Mouse (Mus musculus) G1E (cell line): Measurements from ENCODE around the gene Trim45. TPM values are rescaled to one million over a fixed set of nuclear protein-coding genes. Genes with fewer than 3 reads are reported as not detected.
A peak's percentile ranks its signal among the peaks of the same experiment; 100 is the strongest.

Experiments used
- ATAC-seq: 2 replicates; pipeline ENCODE4 v1.8.0; 2016; ENCODE audit warnings: mild to moderate bottlenecking; ENCODE audit not compliant: insufficient number of reproducible peaks, poor library complexity, low FRiP score, severe bottlenecking; ENCODE audit errors: extremely low read depth
- DNase-seq: peaks from one replicate; pipeline ENCODE4 v3.0.0; 2012; ENCODE audit warnings: low spot score
- H3K27me3 ChIP-seq: 2 replicates; pipeline ENCODE4 v1.6.1; 2012; ENCODE audit warnings: mild to moderate bottlenecking, low read length, inconsistent platforms; ENCODE audit not compliant: insufficient read depth
- H3K36me3 ChIP-seq: replicated peaks from 2 replicates; pipeline ENCODE3; 2012; ENCODE audit warnings: mild to moderate bottlenecking, inconsistent platforms
- H3K4me1 ChIP-seq: 2 replicates; pipeline ENCODE4 v1.6.1; 2012; ENCODE audit warnings: low read depth, low read length, inconsistent platforms, mixed read lengths; ENCODE audit not compliant: insufficient read depth
- H3K4me3 ChIP-seq: 2 replicates; pipeline ENCODE4 v1.5.1; 2012; ENCODE audit warnings: low read depth, mild to moderate bottlenecking, inconsistent platforms, low read length, moderate library complexity, mixed read lengths
- H3K9me3 ChIP-seq: replicated peaks from 2 replicates; pipeline ENCODE4 v1.6.1; 2012; ENCODE audit warnings: inconsistent platforms
- CTCF ChIP-seq: IDR thresholded peaks from 2 replicates; pipeline ENCODE4 v1.5.1; 2012; ENCODE audit warnings: low read depth, low read length, inconsistent platforms, mixed read lengths
- GATA1 ChIP-seq: IDR thresholded peaks from 2 replicates; pipeline ENCODE4 v1.6.1; 2012; ENCODE audit warnings: borderline replicate concordance, low read length, inconsistent platforms, mixed read lengths
- GATA2 ChIP-seq: IDR thresholded peaks from 2 replicates; pipeline ENCODE4 v1.6.1; 2012; ENCODE audit warnings: low read depth, low read length, inconsistent platforms, borderline replicate concordance
- POLR2AphosphoS5 ChIP-seq: IDR thresholded peaks from 2 replicates; pipeline ENCODE4 v1.6.1; 2012; ENCODE audit warnings: low read depth, low read length, inconsistent platforms; ENCODE audit not compliant: insufficient replicate concordance
- TAL1 ChIP-seq: conservative IDR thresholded peaks from 2 replicates; pipeline ENCODE4 v1.6.1; 2012; ENCODE audit warnings: low read depth, low read length, inconsistent platforms, mixed read lengths
- polyA plus RNA-seq: library from polyadenylated mRNA; stranded (reverse); fragments of >175 nt; gene quantifications from 2 replicates; pipeline ENCODE4 v1.2.3, GENCODE M21; 2012
- total RNA-seq, 2 experiments: library from RNA; stranded (forward) in 1 of 2; stranded (reverse) in 1 of 2; fragments of 200-1000 nt in 1 of 2; fragments of >200 nt in 1 of 2; fragmentation: Nextera tagmentation in 1 of 2; gene quantifications; 2 replicates each; pipeline ENCODE4 v1.2.3; 2014 to 2017

Gene Trim45
- 0.92 and 1.1 TPM in 2 replicates for total RNA-seq (2014; fragmentation: Nextera tagmentation)
- 3.0 and 3.3 TPM in 2 replicates for total RNA-seq (2017)
- polyA plus RNA-seq: 0.35 and 0.67 TPM in 2 replicates

GRCm38 (mm10) chr3:100921825-100922505, at the start of gene Trim45:
TSS of gene Trim45 (plus strand) at chr3:100922202.
- peaks cover 39% of the 10 kb centered on the region for H3K4me1 ChIP-seq
- H3K9me3 ChIP-seq: no peaks in the 10 kb centered on the region
- DNase-seq: peak; percentile 95
- H3K27me3 ChIP-seq: peaks cover 15% of the 10 kb centered on the region
- H3K4me3 ChIP-seq: peak within 1 kb of the TSS; percentile 72
- no peak for TF ChIP-seq GATA1
- peak; percentile 97 for ATAC-seq
- no peaks in the 10 kb centered on the region for H3K36me3 ChIP-seq

- H3K27me3 ChIP-seq: peaks cover 5% of the 10 kb centered on the region; the same call in 1 of the 2 replicates
- TF ChIP-seq POLR2AphosphoS5 (no peak), TAL1 (no peak), CTCF (no peak), GATA1 (no peak), GATA2 (no peak)
- no peak overlapping the region for H3K4me3 ChIP-seq
- H3K9me3 ChIP-seq: no peaks in the 10 kb centered on the region
- no peaks in the 10 kb centered on the region for H3K4me1 ChIP-seq
- no peaks in the 10 kb centered on the region for H3K36me3 ChIP-seq
- DNase-seq: no peak
- no peak for ATAC-seq
Measured at GRCm38 (mm10) chr3:100877057-100877456, 44.9 kb upstream of the Trim45 start.

DNA sequence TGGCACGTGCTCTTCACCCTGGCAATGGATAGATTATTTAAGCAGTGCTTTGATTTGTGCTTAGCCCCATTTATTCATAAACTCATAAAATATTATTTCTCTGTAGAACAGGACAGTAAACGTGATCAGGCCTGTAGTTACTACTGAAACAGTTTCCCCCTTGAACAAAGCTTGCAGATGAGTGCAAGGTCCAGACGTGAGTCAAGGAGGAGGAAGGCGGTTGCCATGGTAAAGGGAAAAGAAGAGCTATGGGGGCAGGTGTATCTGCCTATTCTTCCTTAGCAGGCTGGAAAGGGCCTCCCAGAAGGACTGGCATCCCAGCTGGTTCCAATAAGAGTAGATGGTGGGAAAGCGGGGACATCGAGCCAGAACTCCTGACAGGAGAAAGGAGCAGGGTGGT, 40.6 kb upstream of the Trim45 start:
- TF ChIP-seq POLR2AphosphoS5 (no peak), GATA2 (no peak), CTCF (no peak), GATA1 (no peak)
- no peaks in the 10 kb centered on the region for H3K4me1 ChIP-seq
- H3K36me3 ChIP-seq: no peaks in the 10 kb centered on the region
- no peaks in the 10 kb centered on the region for H3K9me3 ChIP-seq
- ATAC-seq (no peak), DNase-seq (no peak)
- H3K27me3 ChIP-seq: peaks cover 7% of the 10 kb centered on the region
- no peak overlapping the region for H3K4me3 ChIP-seq

- Histone ChIP-seq H3K4me1 (no peaks in the 10 kb centered on the region), H3K9me3 (no peaks in the 10 kb centered on the region; the same call in 1 of the 2 replicates), H3K27me3 (peaks cover 7% of the 10 kb centered on the region), H3K36me3 (no peaks in the 10 kb centered on the region), H3K4me3 (no peak overlapping the region)
- DNase-seq: no peak
- no peak for TF ChIP-seq CTCF
- TF ChIP-seq TAL1: no peak
- no peak for TF ChIP-seq POLR2AphosphoS5
- TF ChIP-seq GATA2: no peak
- no peak for TF ChIP-seq GATA1
- no peak for ATAC-seq
Measured at GRCm38 (mm10) chr3:100881843-100882634, 40.0 kb upstream of the Trim45 start.

- Histone ChIP-seq H3K27me3 (peaks cover 10% of the 10 kb centered on the region), H3K4me1 (no peaks in the 10 kb centered on the region), H3K4me3 (no peak overlapping the region), H3K36me3 (no peaks in the 10 kb centered on the region), H3K9me3 (no peaks in the 10 kb centered on the region; the same call in 1 of the 2 replicates)
- ATAC-seq (no peak), DNase-seq (no peak)
- TF ChIP-seq GATA1: no peak
- no peak for TF ChIP-seq POLR2AphosphoS5
- no peak for TF ChIP-seq GATA2
- TF ChIP-seq TAL1: no peak
- TF ChIP-seq CTCF: no peak
Measured at GRCm38 (mm10) chr3:100889234-100889633, 32.8 kb upstream of the Trim45 start.

- Histone ChIP-seq H3K27me3 (peaks cover 10% of the 10 kb centered on the region), H3K4me3 (no peak overlapping the region), H3K36me3 (no peaks in the 10 kb centered on the region), H3K9me3 (no peaks in the 10 kb centered on the region; the same call in 1 of the 2 replicates), H3K4me1 (no peaks in the 10 kb centered on the region)
- no peak for DNase-seq
- TF ChIP-seq GATA2 (no peak), CTCF (no peak), TAL1 (no peak), POLR2AphosphoS5 (no peak), GATA1 (no peak)
- no peak for ATAC-seq
Measured at GRCm38 (mm10) chr3:100890406-100890805, 31.6 kb upstream of the Trim45 start.
